Mouse (Mus musculus) lung, adult 2 months (tissue): ENCODE measurements at regions not wholly inside any gene's neighbourhood (a gene's known extent, or its start where the extent isn't known, plus 50 kb on each side); places are given as distances from the start of the nearest gene placed in this dataset.

Source experiments
- CTCF ChIP-seq: fragments of 200-500 bp; IDR thresholded peaks from 2 replicates; pipeline ENCODE4 v1.5.1; 2011; ENCODE audit warnings: mild to moderate bottlenecking, low read length, control low read depth; ENCODE audit not compliant: insufficient read depth
- POLR2A ChIP-seq: fragments of 200-500 bp; IDR thresholded peaks from 2 replicates; pipeline ENCODE4 v1.6.1; 2011; ENCODE audit warnings: low read depth, mild to moderate bottlenecking, control low read depth, low read length, borderline replicate concordance; ENCODE audit errors: extremely low read depth

GRCm38 (mm10) chr13:28684311-28684710 is 269.2 kb downstream of the Sox4 start:
- TF ChIP-seq POLR2A (no peak), CTCF (no peak)
